Mouse (Mus musculus): ENCODE measurements at regions not wholly inside any gene's neighbourhood (a gene's known extent, or its start where the extent isn't known, plus 50 kb on each side); places are given as distances from the start of the nearest gene placed in this dataset.

GRCm38 (mm10) chr2:172613891-172614391 lies 64.5 kb downstream of the Tfap2c start:
- no peak for ATAC-seq (replicated peaks; ENCODE audit: low read depth, poor library complexity, severe bottlenecking)

GRCm38 (mm10) chr2:172615148-172615547 lies 65.8 kb downstream of the Tfap2c start:
- no peak for ATAC-seq (replicated peaks; ENCODE audit: low read depth, poor library complexity, severe bottlenecking)

- ATAC-seq (replicated peaks; ENCODE audit: low read depth, poor library complexity, severe bottlenecking), result no peak
Observed at GRCm38 (mm10) chr2:172615582-172615981, 66.2 kb downstream of the Tfap2c start.

GRCm38 (mm10) chr2:172619168-172619567 lies 69.8 kb downstream of the Tfap2c start:
- ATAC-seq (replicated peaks; ENCODE audit: low read depth, poor library complexity, severe bottlenecking), result no peak

- no peak for ATAC-seq (replicated peaks; ENCODE audit: low read depth, poor library complexity, severe bottlenecking)
Observed at GRCm38 (mm10) chr2:172620001-172620400, 70.6 kb downstream of the Tfap2c start.

GRCm38 (mm10) chr2:172623707-172624106 lies 74.3 kb downstream of the Tfap2c start:
- ATAC-seq (replicated peaks; ENCODE audit: low read depth, poor library complexity, severe bottlenecking), result no peak

- ATAC-seq (replicated peaks; ENCODE audit: low read depth, poor library complexity, severe bottlenecking), result no peak
Observed at GRCm38 (mm10) chr2:172627353-172628306, 78.2 kb downstream of the Tfap2c start.

- ATAC-seq (replicated peaks; ENCODE audit: low read depth, poor library complexity, severe bottlenecking), result no peak
Observed at GRCm38 (mm10) chr2:172630333-172630732, 80.9 kb downstream of the Tfap2c start.

- ATAC-seq (replicated peaks; ENCODE audit: low read depth, poor library complexity, severe bottlenecking), result no peak
Observed at GRCm38 (mm10) chr2:172642616-172643015, 93.2 kb downstream of the Tfap2c start.

- no peak for ATAC-seq (replicated peaks; ENCODE audit: low read depth, poor library complexity, severe bottlenecking)
Observed at GRCm38 (mm10) chr2:172643860-172644259, 94.5 kb downstream of the Tfap2c start.

GRCm38 (mm10) chr2:172644451-172644850 lies 95.1 kb downstream of the Tfap2c start:
- no peak for ATAC-seq (replicated peaks; ENCODE audit: low read depth, poor library complexity, severe bottlenecking)

GRCm38 (mm10) chr2:172648072-172648471 lies 98.7 kb downstream of the Tfap2c start:
- no peak for ATAC-seq (replicated peaks; ENCODE audit: low read depth, poor library complexity, severe bottlenecking)

GRCm38 (mm10) chr2:172660479-172660878 lies 111.1 kb downstream of the Tfap2c start:
- no peak for ATAC-seq (replicated peaks; ENCODE audit: low read depth, poor library complexity, severe bottlenecking)

GRCm38 (mm10) chr2:172660916-172661315 lies 111.5 kb downstream of the Tfap2c start:
- no peak for ATAC-seq (replicated peaks; ENCODE audit: low read depth, poor library complexity, severe bottlenecking)

- ATAC-seq (replicated peaks; ENCODE audit: low read depth, poor library complexity, severe bottlenecking), result no peak
Observed at GRCm38 (mm10) chr2:172661418-172661980, 112.1 kb downstream of the Tfap2c start.

- no peak for ATAC-seq (replicated peaks; ENCODE audit: low read depth, poor library complexity, severe bottlenecking)
Observed at GRCm38 (mm10) chr2:172662165-172662564, 112.8 kb downstream of the Tfap2c start.

- no peak for ATAC-seq (replicated peaks; ENCODE audit: low read depth, poor library complexity, severe bottlenecking)
Observed at GRCm38 (mm10) chr2:172663681-172664080, 114.3 kb downstream of the Tfap2c start.

GRCm38 (mm10) chr2:172673081-172673480 lies 123.7 kb downstream of the Tfap2c start:
- no peak for ATAC-seq (replicated peaks; ENCODE audit: low read depth, poor library complexity, severe bottlenecking)

- no peak for ATAC-seq (replicated peaks; ENCODE audit: low read depth, poor library complexity, severe bottlenecking)
Observed at GRCm38 (mm10) chr2:172674641-172675040, 125.2 kb downstream of the Tfap2c start.

- no peak for ATAC-seq (replicated peaks; ENCODE audit: low read depth, poor library complexity, severe bottlenecking)
Observed at GRCm38 (mm10) chr2:172675081-172675480, 125.7 kb downstream of the Tfap2c start.

- no peak for ATAC-seq (replicated peaks; ENCODE audit: low read depth, poor library complexity, severe bottlenecking)
Observed at GRCm38 (mm10) chr2:172690196-172690595, 140.8 kb downstream of the Tfap2c start.
